Mouse (Mus musculus) urinary bladder, adult 18-20 months (tissue): ENCODE measurements around the gene Ralbp1.

Experiments used
- DNase-seq, 2 experiments: peaks; one replicate each; pipeline ENCODE4 v3.0.0; 2022; ENCODE audit warnings: low spot score in 2 of 2, mixed read lengths in 2 of 2

The Ralbp1 gene

GRCm38 (mm10) chr17:65798446-65798845 is 87.2 kb downstream of the Ralbp1 start:
- DNase-seq = no peak
